Mouse (Mus musculus) lung, embryonic 14.5 days (tissue): ENCODE measurements at regions not wholly inside any gene's neighbourhood (a gene's known extent, or its start where the extent isn't known, plus 50 kb on each side); places are given as distances from the start of the nearest gene placed in this dataset.

Source experiments
- ATAC-seq: fragments of 200-750 bp; cut with Nextera tagmentation; 2 replicates; pipeline ENCODE4 v1.8.0; 2017; ENCODE audit warnings: mild to moderate bottlenecking, moderate TSS enrichment, moderate library complexity; ENCODE audit not compliant: insufficient read depth
- DNase-seq: peaks from one replicate; pipeline ENCODE4 v3.0.0-alpha.2; 2015
- H3K27ac ChIP-seq: fragments of 300-500 bp; sonication (generic); 2 replicates; pipeline ENCODE4 v1.5.1; 2014; ENCODE audit warnings: low read depth, mild to moderate bottlenecking, moderate library complexity
- H3K27me3 ChIP-seq: fragments of 300-500 bp; sonication (generic); 2 replicates; pipeline ENCODE4 v1.6.1; 2014; ENCODE audit warnings: low read length, control low read depth; ENCODE audit not compliant: insufficient read depth
- H3K36me3 ChIP-seq: fragments of 300-500 bp; sonication (generic); 2 replicates; pipeline ENCODE4 v1.6.1; 2014; ENCODE audit warnings: control low read depth; ENCODE audit not compliant: insufficient read depth
- H3K4me1 ChIP-seq: fragments of 300-500 bp; sonication (generic); 2 replicates; pipeline ENCODE4 v1.6.1; 2014; ENCODE audit warnings: antibody characterized with exemption, control low read depth; ENCODE audit not compliant: insufficient read depth
- H3K4me2 ChIP-seq: fragments of 300-500 bp; sonication (generic); 2 replicates; pipeline ENCODE4 v1.6.1; 2014; ENCODE audit warnings: mild to moderate bottlenecking
- H3K4me3 ChIP-seq: fragments of 300-500 bp; sonication (generic); 2 replicates; pipeline ENCODE4 v1.5.1; 2014; ENCODE audit warnings: low read depth, low read length
- H3K9ac ChIP-seq: fragments of 300-500 bp; sonication (generic); 2 replicates; pipeline ENCODE4 v1.6.1; 2014
- H3K9me3 ChIP-seq: fragments of 300-500 bp; sonication (generic); 2 replicates; pipeline ENCODE4 v1.6.1; 2016; ENCODE audit warnings: low read depth, low read length, control low read depth
- CTCF ChIP-seq: IDR thresholded peaks from 2 replicates; pipeline ENCODE4 v1.5.1; 2016; ENCODE audit warnings: antibody characterized with exemption, low read depth
- WGBS: fragments of 180-500 bp; shearing (Covaris S2); extraction: QIAGEN DNeasy Blood & Tissue Kit; methylation state at CpG from one replicate; pipeline ENCODE4 v1.1.7; 2014; 5-methylcytosine and 5-hydroxymethylcytosine counted together

- 48% methylated on average over 4 of the region's 4 CpGs for WGBS
- H3K4me1 ChIP-seq, result no peaks in the 10 kb centered on the region
- DNase-seq, result no peak
- TF ChIP-seq CTCF, result no peak
- H3K4me2 ChIP-seq, result no peak overlapping the region
- no peaks in the 10 kb centered on the region for H3K27me3 ChIP-seq
- no peaks in the 10 kb centered on the region for H3K9me3 ChIP-seq
- H3K27ac ChIP-seq, result no peak overlapping the region
- no peak overlapping the region for H3K9ac ChIP-seq
- no peak for ATAC-seq
- no peak overlapping the region for H3K4me3 ChIP-seq
- no peaks in the 10 kb centered on the region for H3K36me3 ChIP-seq
These were observed 269.0 kb upstream of the Pkdcc start for GRCm38 (mm10) chr17:82946083-82946482.

GRCm38 (mm10) chr17:82949794-82950193, 265.3 kb upstream of the Pkdcc start:
- Histone ChIP-seq H3K36me3 (no peaks in the 10 kb centered on the region), H3K9ac (no peak overlapping the region), H3K9me3 (no peaks in the 10 kb centered on the region), H3K27ac (no peak overlapping the region), H3K27me3 (no peaks in the 10 kb centered on the region), H3K4me2 (no peak overlapping the region), H3K4me1 (no peaks in the 10 kb centered on the region), H3K4me3 (no peak overlapping the region)
- ATAC-seq (no peak), DNase-seq (no peak)
- 72% methylated on average over 4 of the region's 4 CpGs for WGBS
- no peak for TF ChIP-seq CTCF

GRCm38 (mm10) chr17:82950268-82950667, 264.8 kb upstream of the Pkdcc start:
- Histone ChIP-seq H3K4me1 (no peaks in the 10 kb centered on the region), H3K9me3 (no peaks in the 10 kb centered on the region), H3K27ac (no peak overlapping the region), H3K36me3 (no peaks in the 10 kb centered on the region), H3K27me3 (no peaks in the 10 kb centered on the region), H3K4me3 (no peak overlapping the region), H3K9ac (no peak overlapping the region), H3K4me2 (no peak overlapping the region)
- no peak for TF ChIP-seq CTCF
- ATAC-seq (no peak), DNase-seq (no peak)
- 89% methylated on average over 14 of the region's 14 CpGs for WGBS

GRCm38 (mm10) chr17:82957409-82957808, 257.7 kb upstream of the Pkdcc start:
- Histone ChIP-seq H3K4me1 (no peaks in the 10 kb centered on the region), H3K4me3 (no peak overlapping the region), H3K9ac (no peak overlapping the region), H3K27me3 (0 out of 2 replicates have a peak, but pooled peaks cover 3% of the 10 kb centered on the region), H3K9me3 (no peaks in the 10 kb centered on the region), H3K4me2 (no peak overlapping the region), H3K27ac (no peak overlapping the region), H3K36me3 (no peaks in the 10 kb centered on the region)
- WGBS, result 30% methylated on average over 4 of the region's 4 CpGs
- TF ChIP-seq CTCF, result peak; percentile 75
- DNase-seq (peak; percentile 87), ATAC-seq (0 out of 2 replicates have a peak, but pooled peaks have one; percentile 41)

- H3K27me3 ChIP-seq, result 0 out of 2 replicates have a peak, but pooled peaks cover 3% of the 10 kb centered on the region
- no peak overlapping the region for H3K4me2 ChIP-seq
- DNase-seq (no peak), ATAC-seq (no peak)
- H3K9me3 ChIP-seq, result no peaks in the 10 kb centered on the region
- H3K27ac ChIP-seq, result no peak overlapping the region
- H3K4me1 ChIP-seq, result no peaks in the 10 kb centered on the region
- 76% methylated on average over 3 of the region's 3 CpGs for WGBS
- TF ChIP-seq CTCF, result no peak
- H3K36me3 ChIP-seq, result no peaks in the 10 kb centered on the region
- H3K4me3 ChIP-seq, result no peak overlapping the region
- H3K9ac ChIP-seq, result no peak overlapping the region
These were observed 251.7 kb upstream of the Pkdcc start for GRCm38 (mm10) chr17:82963374-82963773.

- no peak overlapping the region for H3K4me2 ChIP-seq
- WGBS, result 64% methylated on average over 10 of the region's 10 CpGs
- H3K9me3 ChIP-seq, result no peaks in the 10 kb centered on the region
- TF ChIP-seq CTCF, result no peak
- ATAC-seq (no peak), DNase-seq (no peak)
- H3K4me1 ChIP-seq, result no peaks in the 10 kb centered on the region
- no peaks in the 10 kb centered on the region for H3K27me3 ChIP-seq
- H3K27ac ChIP-seq, result no peak overlapping the region
- H3K36me3 ChIP-seq, result no peaks in the 10 kb centered on the region
- H3K9ac ChIP-seq, result no peak overlapping the region
- H3K4me3 ChIP-seq, result no peak overlapping the region
These were observed 215.4 kb upstream of the Pkdcc start for GRCm38 (mm10) chr17:82999710-83000109.

GRCm38 (mm10) chr17:83000411-83000810, 214.7 kb upstream of the Pkdcc start:
- DNase-seq (no peak), ATAC-seq (no peak)
- TF ChIP-seq CTCF, result no peak
- no peak overlapping the region for H3K4me3 ChIP-seq
- H3K4me1 ChIP-seq, result no peaks in the 10 kb centered on the region
- H3K36me3 ChIP-seq, result no peaks in the 10 kb centered on the region
- no peak overlapping the region for H3K9ac ChIP-seq
- no peaks in the 10 kb centered on the region for H3K9me3 ChIP-seq
- no peaks in the 10 kb centered on the region for H3K27me3 ChIP-seq
- no peak overlapping the region for H3K4me2 ChIP-seq
- WGBS, result 69% methylated on average over 8 of the region's 8 CpGs
- no peak overlapping the region for H3K27ac ChIP-seq

- Histone ChIP-seq H3K36me3 (no peaks in the 10 kb centered on the region), H3K9ac (no peak overlapping the region), H3K4me1 (no peaks in the 10 kb centered on the region), H3K27ac (no peak overlapping the region), H3K4me3 (no peak overlapping the region), H3K4me2 (no peak overlapping the region), H3K9me3 (no peaks in the 10 kb centered on the region), H3K27me3 (no peaks in the 10 kb centered on the region)
- 3% methylated on average over 2 of the region's 2 CpGs for WGBS
- TF ChIP-seq CTCF, result peak; percentile 76
- ATAC-seq, result peak; percentile 83
- DNase-seq, result peak; percentile 77
These were observed 213.5 kb upstream of the Pkdcc start for GRCm38 (mm10) chr17:83001567-83001966.
